Mouse (Mus musculus) intestine, embryonic 16.5 days (tissue): ENCODE measurements around the gene Tmem214. TPM values are rescaled to one million over a fixed set of nuclear protein-coding genes. Genes with fewer than 3 reads are reported as not detected.

Experiments used
- ATAC-seq: fragments of 200-750 bp; cut with Nextera tagmentation; 2 replicates; pipeline ENCODE4 v1.8.0; 2017; ENCODE audit warnings: moderate TSS enrichment, moderate library complexity
- H3K27ac ChIP-seq: fragments of 300-500 bp; sonication (generic); 2 replicates; pipeline ENCODE4 v1.5.1; 2014; ENCODE audit warnings: mild to moderate bottlenecking, low read length
- H3K27me3 ChIP-seq: fragments of 300-500 bp; sonication (generic); replicated peaks from 2 replicates; pipeline ENCODE4 v1.6.1; 2014; ENCODE audit warnings: low read length, control low read depth, mixed read lengths; ENCODE audit not compliant: control insufficient read depth, insufficient read depth
- H3K36me3 ChIP-seq: fragments of 300-500 bp; sonication (generic); 2 replicates; pipeline ENCODE4 v1.6.1; 2014; ENCODE audit warnings: low read length, control low read depth; ENCODE audit not compliant: control insufficient read depth, insufficient read depth
- H3K4me1 ChIP-seq: fragments of 300-500 bp; sonication (generic); 2 replicates; pipeline ENCODE4 v1.6.1; 2014; ENCODE audit warnings: low read length, control low read depth, mixed read lengths; ENCODE audit not compliant: control insufficient read depth, insufficient read depth
- H3K4me2 ChIP-seq: fragments of 300-500 bp; sonication (generic); 2 replicates; pipeline ENCODE4 v1.6.1; 2014; ENCODE audit warnings: low read depth, low read length, control low read depth
- H3K4me3 ChIP-seq: fragments of 300-500 bp; sonication (generic); 2 replicates; pipeline ENCODE4 v1.5.1; 2014; ENCODE audit warnings: mild to moderate bottlenecking, low read length
- H3K9ac ChIP-seq: fragments of 300-500 bp; sonication (generic); 2 replicates; pipeline ENCODE4 v1.6.1; 2014; ENCODE audit warnings: low read depth, low read length
- H3K9me3 ChIP-seq: fragments of 300-500 bp; sonication (generic); 2 replicates; pipeline ENCODE4 v1.6.1; 2016; ENCODE audit warnings: low read length, control low read depth; ENCODE audit not compliant: control insufficient read depth
- WGBS: fragments of 180-500 bp; shearing (Covaris S2); extraction: QIAGEN DNeasy Blood & Tissue Kit; methylation state at CpG from one replicate; pipeline ENCODE4 v1.1.7; 2014; 5-methylcytosine and 5-hydroxymethylcytosine counted together
- polyA plus RNA-seq: library from polyadenylated mRNA; unstranded; fragments of >200 nt; fragmentation: Nextera tagmentation; extraction: Ambion mirVana; gene quantifications from 2 replicates; pipeline ENCODE4 v1.2.1, GENCODE M21; 2015

Gene Tmem214
- polyA plus RNA-seq, 1 experiment from 2014 or later: 76.5 TPM

GRCm38 (mm10) chr5:30922581-30923041 lies 54.8 kb downstream of the Tmem214 start:
- H3K4me2 ChIP-seq: peak overlapping the region; percentile 89
- 51% methylated on average over 10 of the region's 10 CpGs for WGBS
- H3K4me1 ChIP-seq: peaks cover 25% of the 10 kb centered on the region
- no peaks in the 10 kb centered on the region; the same call in 1 of the 2 replicates for H3K36me3 ChIP-seq
- H3K4me3 ChIP-seq: peak overlapping the region; percentile 61
- no peak overlapping the region for H3K27ac ChIP-seq
- H3K27me3 ChIP-seq: no peaks in the 10 kb centered on the region
- H3K9ac ChIP-seq: 0 out of 2 replicates have a peak overlapping the region, but pooled peaks have one; percentile 0
- no peaks in the 10 kb centered on the region for H3K9me3 ChIP-seq
- ATAC-seq: no peak

GRCm38 (mm10) chr5:30923119-30923518 lies 55.3 kb downstream of the Tmem214 start:
- Histone ChIP-seq H3K4me3 (no peak overlapping the region), H3K27me3 (no peaks in the 10 kb centered on the region), H3K9ac (no peak overlapping the region), H3K4me1 (peaks cover 25% of the 10 kb centered on the region), H3K27ac (no peak overlapping the region), H3K4me2 (0 out of 2 replicates have a peak overlapping the region, but pooled peaks have one; percentile 89), H3K36me3 (no peaks in the 10 kb centered on the region; the same call in 1 of the 2 replicates), H3K9me3 (no peaks in the 10 kb centered on the region)
- ATAC-seq: no peak
- WGBS: 79% methylated on average over 6 of the region's 6 CpGs

- H3K9me3 ChIP-seq: no peaks in the 10 kb centered on the region
- ATAC-seq: no peak
- H3K36me3 ChIP-seq: no peaks in the 10 kb centered on the region; the same call in 1 of the 2 replicates
- H3K9ac ChIP-seq: no peak overlapping the region
- H3K4me1 ChIP-seq: peaks cover 25% of the 10 kb centered on the region
- H3K27ac ChIP-seq: no peak overlapping the region
- 81% methylated on average over 8 of the region's 8 CpGs for WGBS
- no peak overlapping the region for H3K4me2 ChIP-seq
- no peak overlapping the region for H3K4me3 ChIP-seq
- H3K27me3 ChIP-seq: no peaks in the 10 kb centered on the region
Observed at GRCm38 (mm10) chr5:30924614-30925013, 56.8 kb downstream of the Tmem214 start.

DNA sequence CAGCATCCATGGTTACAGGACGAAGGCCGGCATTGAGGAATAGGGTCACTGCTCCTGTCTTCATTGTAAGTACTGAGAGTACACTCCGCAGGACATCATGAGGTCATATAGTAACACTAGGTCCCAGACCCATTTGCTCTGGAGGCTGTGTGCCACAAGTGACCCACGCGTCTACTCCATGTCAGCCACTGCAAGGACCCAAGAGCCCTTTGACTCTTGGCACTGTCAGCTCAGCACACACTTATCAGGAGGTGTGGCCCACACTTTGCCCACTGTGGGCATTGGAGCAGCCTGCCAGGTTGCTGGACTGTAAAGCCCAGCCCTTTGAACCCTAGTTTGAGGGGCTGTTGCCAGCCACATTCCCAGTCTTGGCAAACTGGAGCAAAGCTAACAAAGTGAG lies 57.4 kb downstream of the Tmem214 start:
- Histone ChIP-seq H3K36me3 (no peaks in the 10 kb centered on the region), H3K4me2 (no peak overlapping the region), H3K4me1 (peaks cover 22% of the 10 kb centered on the region), H3K4me3 (no peak overlapping the region), H3K27me3 (no peaks in the 10 kb centered on the region), H3K9me3 (no peaks in the 10 kb centered on the region), H3K9ac (0 out of 2 replicates have a peak overlapping the region, but pooled peaks have one; percentile 21), H3K27ac (no peak overlapping the region)
- no peak for ATAC-seq
- WGBS: 86% methylated on average over 5 of the region's 5 CpGs

- Histone ChIP-seq H3K9ac (no peak overlapping the region), H3K4me3 (no peak overlapping the region), H3K9me3 (no peaks in the 10 kb centered on the region), H3K27ac (no peak overlapping the region), H3K27me3 (no peaks in the 10 kb centered on the region), H3K4me1 (peaks cover 16% of the 10 kb centered on the region), H3K4me2 (no peak overlapping the region), H3K36me3 (no peaks in the 10 kb centered on the region)
- 84% methylated on average over 2 of the region's 2 CpGs for WGBS
- no peak for ATAC-seq
Observed at GRCm38 (mm10) chr5:30926073-30926472, 58.3 kb downstream of the Tmem214 start.

DNA sequence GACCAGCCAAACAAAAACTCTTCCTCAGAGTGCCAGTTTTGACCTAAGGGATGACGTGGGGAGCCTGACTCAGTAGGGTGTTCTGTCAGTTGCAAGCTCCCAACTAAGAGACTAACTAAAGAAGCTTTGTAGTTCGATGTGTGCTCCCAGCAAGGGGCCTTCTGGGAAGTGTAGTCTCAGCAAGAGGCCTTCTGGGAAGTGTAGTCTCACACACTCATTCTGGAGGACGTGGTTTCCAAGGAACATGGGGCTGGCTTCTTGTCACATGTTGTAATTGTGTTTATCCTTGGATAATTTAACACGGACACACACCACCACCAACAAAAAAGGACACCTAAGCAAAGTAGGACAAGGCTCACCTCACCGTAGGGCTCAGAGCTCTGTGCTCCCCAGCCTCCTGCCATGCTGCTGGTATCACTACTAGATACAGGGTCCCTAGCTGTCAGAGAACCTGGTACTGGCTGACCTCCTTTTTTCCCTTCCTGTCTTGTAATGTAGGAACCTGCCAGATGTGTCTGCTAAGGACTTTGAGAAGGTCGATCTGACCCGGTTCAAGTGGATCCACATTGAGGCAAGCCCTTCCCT lies 60.2 kb downstream of the Tmem214 start:
- WGBS: 45% methylated on average over 7 of the region's 7 CpGs
- no peaks in the 10 kb centered on the region for H3K9me3 ChIP-seq
- H3K27me3 ChIP-seq: no peaks in the 10 kb centered on the region
- no peak overlapping the region for H3K4me3 ChIP-seq
- H3K4me1 ChIP-seq: peaks cover 3% of the 10 kb centered on the region; the same call in 1 of the 2 replicates
- H3K27ac ChIP-seq: no peak overlapping the region
- peak; percentile 56; the same call in 1 of the 2 replicates for ATAC-seq
- no peak overlapping the region for H3K4me2 ChIP-seq
- no peak overlapping the region for H3K9ac ChIP-seq
- H3K36me3 ChIP-seq: no peaks in the 10 kb centered on the region

Other genes starting within 250 kb of the Tmem214 start
- gene Slc35f6, start 220.1 kb upstream of the Tmem214 start, polyA plus RNA-seq: 50.2 and 56.3 TPM in 2 replicates
- 166 and 186 TPM in 2 replicates for gene Cenpa, start 201.2 kb upstream of the Tmem214 start, polyA plus RNA-seq
- 5.7 and 6.1 TPM in 2 replicates for gene Dpysl5, start 156.4 kb upstream of the Tmem214 start, polyA plus RNA-seq
- gene Mapre3, start 53.4 kb upstream of the Tmem214 start, polyA plus RNA-seq: 14.0 and 15.4 TPM in 2 replicates
- 13.9 and 16.3 TPM in 2 replicates for gene Agbl5, start 20.7 kb downstream of the Tmem214 start, polyA plus RNA-seq
- gene Ost4, start 39.8 kb downstream of the Tmem214 start, polyA plus RNA-seq: 459 and 477 TPM in 2 replicates
- 173 and 177 TPM in 2 replicates for gene Emilin1, start 45.4 kb downstream of the Tmem214 start, polyA plus RNA-seq
- 26.9 and 32.5 TPM in 2 replicates for gene Khk, start 53.4 kb downstream of the Tmem214 start, polyA plus RNA-seq
- 67.0 and 88.7 TPM in 2 replicates for gene Cgref1, start 77.6 kb downstream of the Tmem214 start, polyA plus RNA-seq
- gene Preb, start 92.3 kb downstream of the Tmem214 start, polyA plus RNA-seq: 222 and 227 TPM in 2 replicates
- 3.3 and 4.2 TPM in 2 replicates for gene Tcf23, start 100.7 kb downstream of the Tmem214 start, polyA plus RNA-seq
- 180 and 190 TPM in 2 replicates for gene Atraid, start 180.3 kb downstream of the Tmem214 start, polyA plus RNA-seq
- 18.8 TPM in 2 replicates for gene Slc5a6, start 180.9 kb downstream of the Tmem214 start, polyA plus RNA-seq
- 16.8 and 18.2 TPM in 2 replicates for gene Cad, start 186.8 kb downstream of the Tmem214 start, polyA plus RNA-seq
- gene Dnajc5g, start 238.3 kb downstream of the Tmem214 start, polyA plus RNA-seq: not detected in 2 replicates
- 0.12 and 0.15 TPM in 2 replicates for gene Slc30a3, start 240.2 kb downstream of the Tmem214 start, polyA plus RNA-seq
- not detected in 2 replicates for gene Trim54, start 248.7 kb downstream of the Tmem214 start, polyA plus RNA-seq